Mouse (Mus musculus): ENCODE measurements around the gene Ogfod1.

Ogfod1 gene

GRCm38 (mm10) chr8:94076461-94077192, 39.6 kb downstream of the Ogfod1 start:
- no peak for DNase-seq

- DNase-seq = no peak
Observed at GRCm38 (mm10) chr8:94087964-94088363, 51.0 kb downstream of the Ogfod1 start.

GRCm38 (mm10) chr8:94089715-94090114, 52.7 kb downstream of the Ogfod1 start:
- DNase-seq = no peak

- DNase-seq = no peak
Observed at GRCm38 (mm10) chr8:94092848-94093247, 55.9 kb downstream of the Ogfod1 start.

- DNase-seq = no peak
Observed at GRCm38 (mm10) chr8:94094281-94094680, 57.3 kb downstream of the Ogfod1 start.

- peak; percentile 99 to 100 for DNase-seq
Observed at GRCm38 (mm10) chr8:94098081-94098974, 61.3 kb downstream of the Ogfod1 start, which contains the start of gene Bbs2. Bbs2 (minus strand) TSS chr8:94098928.

GRCm38 (mm10) chr8:94098996-94099395, 62.0 kb downstream of the Ogfod1 start:
- DNase-seq = no peak

- DNase-seq = no peak
Observed at GRCm38 (mm10) chr8:94104146-94104545, 67.1 kb downstream of the Ogfod1 start.

- peak; percentile 25 to 40 for DNase-seq
Observed at GRCm38 (mm10) chr8:94107871-94108270, 70.9 kb downstream of the Ogfod1 start.

- no peak for DNase-seq
Observed at GRCm38 (mm10) chr8:94109396-94109795, 72.4 kb downstream of the Ogfod1 start.

- no peak for DNase-seq
Observed at GRCm38 (mm10) chr8:94109835-94110234, 72.8 kb downstream of the Ogfod1 start.

- no peak for DNase-seq
Observed at GRCm38 (mm10) chr8:94110526-94111177, 73.7 kb downstream of the Ogfod1 start.

GRCm38 (mm10) chr8:94113435-94113834, 76.4 kb downstream of the Ogfod1 start:
- no peak for DNase-seq

GRCm38 (mm10) chr8:94113972-94114371, 77.0 kb downstream of the Ogfod1 start:
- no peak for DNase-seq

Data from kidney, postnatal 25 days (tissue).